Mouse (Mus musculus) hindbrain, postnatal 0 days (tissue): ENCODE results near the gene Dedd. TPM values are rescaled to one million over a fixed set of nuclear protein-coding genes. Genes with fewer than 3 reads are reported as not detected.

Experiments used
- ATAC-seq: fragments of 200-750 bp; cut with Nextera tagmentation; 2 replicates; pipeline ENCODE4 v1.8.0; 2017; ENCODE audit warnings: mild to moderate bottlenecking, moderate TSS enrichment, moderate library complexity
- DNase-seq: peaks from one replicate; pipeline ENCODE4 v3.0.0-alpha.2; 2015; ENCODE audit warnings: low spot score
- H3K27ac ChIP-seq: fragments of 300-500 bp; sonication (generic); 2 replicates; pipeline ENCODE4 v1.5.1; 2014; ENCODE audit warnings: mild to moderate bottlenecking
- H3K27me3 ChIP-seq: fragments of 300-500 bp; sonication (generic); 2 replicates; pipeline ENCODE4 v1.6.1; 2014; ENCODE audit warnings: low read length, mixed read lengths; ENCODE audit not compliant: insufficient read depth
- H3K36me3 ChIP-seq: fragments of 300-500 bp; sonication (generic); 2 replicates; pipeline ENCODE4 v1.6.1; 2014; ENCODE audit warnings: low read length, mixed read lengths; ENCODE audit not compliant: insufficient read depth
- H3K4me1 ChIP-seq: fragments of 300-500 bp; sonication (generic); 2 replicates; pipeline ENCODE4 v1.6.1; 2014; ENCODE audit warnings: antibody characterized with exemption, low read length, mixed read lengths; ENCODE audit not compliant: insufficient read depth
- H3K4me2 ChIP-seq: fragments of 300-500 bp; sonication (generic); 2 replicates; pipeline ENCODE4 v1.6.1; 2014; ENCODE audit warnings: low read depth, mild to moderate bottlenecking, low read length, moderate library complexity, mixed read lengths
- H3K4me3 ChIP-seq: fragments of 300-500 bp; sonication (generic); 2 replicates; pipeline ENCODE4 v1.5.1; 2014; ENCODE audit warnings: low read length
- H3K9ac ChIP-seq: fragments of 300-500 bp; sonication (generic); replicated peaks from 2 replicates; pipeline ENCODE4 v1.6.1; 2014; ENCODE audit warnings: mild to moderate bottlenecking, low read length, moderate library complexity, mixed read lengths
- H3K9me3 ChIP-seq: fragments of 300-500 bp; sonication (generic); 2 replicates; pipeline ENCODE4 v1.6.1; 2016; ENCODE audit warnings: low read length, mixed read lengths
- CTCF ChIP-seq: IDR thresholded peaks from 2 replicates; pipeline ENCODE4 v1.5.1; 2016; ENCODE audit warnings: antibody characterized with exemption, control low read depth, low read depth
- WGBS: fragments of 180-500 bp; shearing (Covaris S2); extraction: QIAGEN DNeasy Blood & Tissue Kit; methylation state at CpG from one replicate; pipeline ENCODE4 v1.1.7; 2014; 5-methylcytosine and 5-hydroxymethylcytosine counted together
- polyA plus RNA-seq: library from polyadenylated mRNA; unstranded; fragments of >200 nt; fragmentation: Nextera tagmentation; extraction: Ambion mirVana; gene quantifications from 2 replicates; pipeline ENCODE4 v1.2.1, GENCODE M21; 2015
- total RNA-seq: library from RNA; depleted of rRNA; stranded (reverse); fragments of >200 nt; gene quantifications from 2 replicates; pipeline ENCODE4 v1.2.3, GENCODE M21; 2014

The Dedd gene
- total and polyA plus RNA-seq, 2 experiments from 2014 or later = 30.2 to 39.9 TPM

- Histone ChIP-seq H3K4me2 (no peak overlapping the region), H3K9ac (no peak overlapping the region), H3K36me3 (no peaks in the 10 kb centered on the region), H3K27ac (no peak overlapping the region), H3K4me3 (no peak overlapping the region), H3K27me3 (no peaks in the 10 kb centered on the region), H3K9me3 (no peaks in the 10 kb centered on the region), H3K4me1 (no peaks in the 10 kb centered on the region)
- WGBS = 67% methylated on average over 3 of the region's 3 CpGs
- no peak for TF ChIP-seq CTCF
- no peak for ATAC-seq
- DNase-seq = no peak
These were observed 43.9 kb downstream of the Dedd start for GRCm38 (mm10) chr1:171372880-171373279.

GRCm38 (mm10) chr1:171373946-171374345 lies 45.0 kb downstream of the Dedd start:
- WGBS = 10% methylated on average over 4 of the region's 4 CpGs
- DNase-seq = no peak
- Histone ChIP-seq H3K9me3 (no peaks in the 10 kb centered on the region), H3K27ac (no peak overlapping the region), H3K27me3 (no peaks in the 10 kb centered on the region), H3K4me2 (no peak overlapping the region), H3K9ac (no peak overlapping the region), H3K4me3 (no peak overlapping the region), H3K4me1 (no peaks in the 10 kb centered on the region), H3K36me3 (no peaks in the 10 kb centered on the region)
- ATAC-seq = no peak
- no peak for TF ChIP-seq CTCF

- Histone ChIP-seq H3K27me3 (no peaks in the 10 kb centered on the region), H3K4me1 (peaks cover 7% of the 10 kb centered on the region; the same call in 1 of the 2 replicates), H3K9me3 (no peaks in the 10 kb centered on the region), H3K36me3 (no peaks in the 10 kb centered on the region), H3K27ac (no peak overlapping the region), H3K9ac (no peak overlapping the region), H3K4me2 (no peak overlapping the region), H3K4me3 (no peak overlapping the region)
- TF ChIP-seq CTCF = no peak
- WGBS = 59% methylated on average over 9 of the region's 9 CpGs
- no peak for DNase-seq
- ATAC-seq = no peak
These were observed 46.7 kb downstream of the Dedd start for GRCm38 (mm10) chr1:171375646-171376097.

GRCm38 (mm10) chr1:171378298-171378697 lies 49.4 kb downstream of the Dedd start:
- no peak overlapping the region for H3K9ac ChIP-seq
- WGBS = 89% methylated on average over 6 of the region's 6 CpGs
- TF ChIP-seq CTCF = no peak
- H3K36me3 ChIP-seq = no peaks in the 10 kb centered on the region
- peaks cover 7% of the 10 kb centered on the region; the same call in 1 of the 2 replicates for H3K4me1 ChIP-seq
- H3K4me3 ChIP-seq = no peak overlapping the region
- H3K9me3 ChIP-seq = no peaks in the 10 kb centered on the region
- DNase-seq = no peak
- no peaks in the 10 kb centered on the region for H3K27me3 ChIP-seq
- H3K4me2 ChIP-seq = no peak overlapping the region
- ATAC-seq = no peak
- H3K27ac ChIP-seq = no peak overlapping the region

GRCm38 (mm10) chr1:171379935-171380599 lies 51.1 kb downstream of the Dedd start:
- Histone ChIP-seq H3K4me3 (peak overlapping the region; percentile 28), H3K9me3 (no peaks in the 10 kb centered on the region), H3K27me3 (no peaks in the 10 kb centered on the region), H3K4me1 (peaks cover 7% of the 10 kb centered on the region; the same call in 1 of the 2 replicates), H3K36me3 (no peaks in the 10 kb centered on the region), H3K4me2 (peak overlapping the region; percentile 58), H3K27ac (no peak overlapping the region; the same call in 1 of the 2 replicates), H3K9ac (peak overlapping the region; percentile 25; the same call in 1 of the 2 replicates)
- TF ChIP-seq CTCF = peak; percentile 85
- 1% methylated on average over 31 of the region's 31 CpGs for WGBS
- peak; percentile 91 for ATAC-seq
- DNase-seq = peak; percentile 91

GRCm38 (mm10) chr1:171382096-171382620 lies 53.2 kb downstream of the Dedd start:
- H3K27ac ChIP-seq = no peak overlapping the region
- H3K9me3 ChIP-seq = no peaks in the 10 kb centered on the region
- H3K27me3 ChIP-seq = no peaks in the 10 kb centered on the region
- no peak for DNase-seq
- no peak for ATAC-seq
- H3K4me2 ChIP-seq = no peak overlapping the region
- 82% methylated on average over 11 of the region's 11 CpGs for WGBS
- H3K9ac ChIP-seq = no peak overlapping the region
- TF ChIP-seq CTCF = 0 out of 2 replicates have a peak, but pooled peaks have one; percentile 6
- H3K4me3 ChIP-seq = no peak overlapping the region
- no peaks in the 10 kb centered on the region for H3K36me3 ChIP-seq
- H3K4me1 ChIP-seq = peaks cover 7% of the 10 kb centered on the region; the same call in 1 of the 2 replicates

- Histone ChIP-seq H3K9ac (no peak overlapping the region), H3K27ac (no peak overlapping the region), H3K36me3 (no peaks in the 10 kb centered on the region), H3K4me1 (peaks cover 7% of the 10 kb centered on the region; the same call in 1 of the 2 replicates), H3K9me3 (no peaks in the 10 kb centered on the region), H3K4me3 (no peak overlapping the region), H3K4me2 (no peak overlapping the region), H3K27me3 (no peaks in the 10 kb centered on the region)
- no peak for DNase-seq
- ATAC-seq = no peak
- TF ChIP-seq CTCF = no peak
- 67% methylated on average over 9 of the region's 9 CpGs for WGBS
These were observed 55.4 kb downstream of the Dedd start for GRCm38 (mm10) chr1:171384361-171384760.
